Mouse (Mus musculus) heart, adult 2 months (tissue): ENCODE results near the gene Aar2.

Source experiments
- CTCF ChIP-seq: fragments of 200-600 bp; IDR thresholded peaks from 2 replicates; pipeline ENCODE4 v1.8.1; 2022; ENCODE audit warnings: antibody characterized with exemption, mild to moderate bottlenecking, moderate library complexity
- POLR2A ChIP-seq: fragments of 200-500 bp; IDR thresholded peaks from 2 replicates; pipeline ENCODE4 v1.6.1; 2011; ENCODE audit warnings: mild to moderate bottlenecking, low read depth, low read length, control low read depth; ENCODE audit not compliant: insufficient read depth

GRCm38 (mm10) chr2:156617536-156617935 is 70.2 kb downstream of the Aar2 start:
- TF ChIP-seq CTCF, result no peak
- TF ChIP-seq POLR2A, result no peak
